Mouse (Mus musculus) heart, adult 8-10 months (tissue): ENCODE results near the gene Sorbs2. TPM values are rescaled to one million over a fixed set of nuclear protein-coding genes. Genes with fewer than 3 reads are reported as not detected.

Source experiments
- DNase-seq: peaks from one replicate; pipeline ENCODE4 v3.0.0; 2022; ENCODE audit warnings: low spot score
- total RNA-seq, 4 experiments: library from RNA; stranded (reverse); gene quantifications; 2 replicates each; pipeline ENCODE4 v1.2.4; 2022

Sorbs2 gene
- total RNA-seq, 4 experiments from 2014 or later = 587 to 749 (median 714) TPM

- no peak for DNase-seq
Measured at GRCm38 (mm10) chr8:45677114-45677853, 169.7 kb downstream of the Sorbs2 start.

- DNase-seq = no peak
Measured at GRCm38 (mm10) chr8:45677854-45678241, 170.3 kb downstream of the Sorbs2 start.

- DNase-seq = no peak
Measured at GRCm38 (mm10) chr8:45681171-45681570, 173.6 kb downstream of the Sorbs2 start.

- no peak for DNase-seq
Measured at GRCm38 (mm10) chr8:45682845-45683383, 175.3 kb downstream of the Sorbs2 start.

- no peak for DNase-seq
Measured at GRCm38 (mm10) chr8:45687942-45688695, 180.5 kb downstream of the Sorbs2 start.

GRCm38 (mm10) chr8:45689611-45690207 is 182.1 kb downstream of the Sorbs2 start:
- no peak for DNase-seq

GRCm38 (mm10) chr8:45700100-45700499 is 192.5 kb downstream of the Sorbs2 start:
- DNase-seq = no peak

- DNase-seq = no peak
Measured at GRCm38 (mm10) chr8:45703700-45704101, 196.1 kb downstream of the Sorbs2 start.

- no peak for DNase-seq
Measured at GRCm38 (mm10) chr8:45709098-45709497, 201.5 kb downstream of the Sorbs2 start.

- no peak for DNase-seq
Measured at GRCm38 (mm10) chr8:45709734-45710133, 202.1 kb downstream of the Sorbs2 start.

GRCm38 (mm10) chr8:45712610-45713009 is 205.0 kb downstream of the Sorbs2 start:
- DNase-seq = no peak

GRCm38 (mm10) chr8:45714806-45715205 is 207.2 kb downstream of the Sorbs2 start:
- DNase-seq = no peak

GRCm38 (mm10) chr8:45715330-45716027 is 207.9 kb downstream of the Sorbs2 start:
- no peak for DNase-seq

- DNase-seq = peak; percentile 49
Measured at GRCm38 (mm10) chr8:45719776-45720175, 212.2 kb downstream of the Sorbs2 start.

- no peak for DNase-seq
Measured at GRCm38 (mm10) chr8:45724204-45724603, 216.6 kb downstream of the Sorbs2 start.

GRCm38 (mm10) chr8:45725321-45725720 is 217.7 kb downstream of the Sorbs2 start:
- no peak for DNase-seq

GRCm38 (mm10) chr8:45729850-45730382 is 222.3 kb downstream of the Sorbs2 start:
- DNase-seq = no peak

- no peak for DNase-seq
Measured at GRCm38 (mm10) chr8:45730795-45731194, 223.2 kb downstream of the Sorbs2 start.

- no peak for DNase-seq
Measured at GRCm38 (mm10) chr8:45734071-45734470, 226.5 kb downstream of the Sorbs2 start.

- no peak for DNase-seq
Measured at GRCm38 (mm10) chr8:45737266-45737665, 229.7 kb downstream of the Sorbs2 start.

- no peak for DNase-seq
Measured at GRCm38 (mm10) chr8:45743326-45743725, 235.7 kb downstream of the Sorbs2 start.
